Mouse (Mus musculus) neural tube, embryonic 10.5 days (tissue): ENCODE results near the gene Cdh8.

Experiments
- DNase-seq: peaks from one replicate; pipeline ENCODE4 v3.0.0-alpha.2; 2017; ENCODE audit warnings: low spot score; ENCODE audit errors: extremely low spot score

Gene Cdh8

DNA sequence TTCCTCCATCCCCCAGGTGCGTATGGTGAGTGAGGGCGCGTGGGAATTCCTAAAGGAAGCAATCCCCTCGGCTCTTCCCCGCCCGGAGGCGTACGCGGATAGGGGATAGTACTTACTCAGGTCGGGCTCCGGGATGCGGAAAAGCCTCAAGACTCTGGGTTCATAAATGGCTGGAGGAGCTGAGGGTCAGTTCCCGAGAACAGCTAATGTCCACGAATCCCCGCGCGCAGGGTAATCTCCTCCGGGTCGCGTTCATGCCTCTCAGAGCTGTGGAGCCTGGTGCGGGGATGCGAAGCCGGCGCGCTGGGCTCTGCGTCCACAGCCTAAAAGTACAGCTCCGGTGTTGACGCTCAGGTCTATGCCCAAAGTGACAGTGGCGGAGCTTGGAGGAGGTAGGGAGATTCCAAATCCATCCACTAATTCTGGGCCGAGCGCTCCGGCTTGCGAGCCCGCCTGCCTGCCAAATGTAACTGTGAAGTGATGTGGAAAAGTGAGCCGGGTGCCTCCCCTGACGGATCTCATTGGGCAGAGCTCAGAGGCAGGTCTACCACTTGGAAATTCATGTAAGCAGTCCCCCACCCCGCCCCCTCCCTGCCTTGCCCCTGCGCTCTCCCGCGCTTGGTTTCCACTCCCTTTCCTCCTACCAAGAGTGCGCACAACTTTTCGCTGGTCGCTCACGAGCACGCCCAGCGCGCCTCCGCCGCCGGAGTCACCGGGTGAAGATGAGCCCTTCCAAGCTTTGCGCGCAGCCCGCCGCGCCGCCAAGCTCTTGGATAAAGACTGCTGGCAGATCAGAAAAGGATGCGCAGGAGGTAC, at the start of gene Cdh8:
Gene Cdh8, minus strand, starts transcription at position 506 of the 816 bp plus-strand sequence.
- peak; percentile 67 for DNase-seq

DNA sequence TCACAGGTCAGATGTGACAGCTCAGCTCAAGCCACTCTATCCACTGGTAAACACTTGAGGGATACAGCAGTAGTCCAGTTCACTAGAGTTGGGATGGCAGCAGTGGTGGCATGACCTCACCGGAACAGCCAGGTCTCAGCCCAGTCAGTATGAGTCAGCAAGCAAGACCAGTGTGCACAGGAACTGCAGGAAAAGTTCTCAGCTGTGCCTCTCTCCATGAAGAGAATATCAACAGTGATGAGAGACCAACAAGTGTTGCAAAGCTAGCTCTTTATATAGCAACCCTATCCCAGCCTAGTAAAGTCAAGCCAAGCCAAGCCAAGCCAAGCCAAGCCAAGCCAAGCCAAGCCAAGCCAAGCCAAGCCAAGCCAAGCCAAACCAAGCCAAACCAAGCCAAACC, 30.2 kb upstream of the Cdh8 start:
- no peak for DNase-seq

DNA sequence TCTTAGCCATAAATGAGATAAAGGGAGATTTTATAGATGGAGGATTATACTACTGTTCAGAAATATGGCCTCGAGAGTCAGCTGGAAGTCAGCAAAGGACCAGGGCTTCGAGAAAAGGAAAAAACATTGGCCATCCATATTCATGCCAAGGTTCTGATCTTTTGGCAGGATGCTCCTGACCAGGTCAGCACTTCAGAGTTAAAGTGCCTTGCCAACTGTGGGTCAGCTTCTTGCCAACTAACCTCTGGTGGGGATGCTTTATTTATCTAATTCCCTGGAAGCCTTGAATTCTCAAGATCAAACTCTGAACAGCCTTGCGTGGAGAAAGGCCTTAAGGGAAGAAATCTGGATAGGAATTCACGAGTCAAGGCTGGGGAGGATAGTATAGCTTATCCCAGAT, 9.6 kb upstream of the Cdh8 start:
- DNase-seq = no peak

DNA sequence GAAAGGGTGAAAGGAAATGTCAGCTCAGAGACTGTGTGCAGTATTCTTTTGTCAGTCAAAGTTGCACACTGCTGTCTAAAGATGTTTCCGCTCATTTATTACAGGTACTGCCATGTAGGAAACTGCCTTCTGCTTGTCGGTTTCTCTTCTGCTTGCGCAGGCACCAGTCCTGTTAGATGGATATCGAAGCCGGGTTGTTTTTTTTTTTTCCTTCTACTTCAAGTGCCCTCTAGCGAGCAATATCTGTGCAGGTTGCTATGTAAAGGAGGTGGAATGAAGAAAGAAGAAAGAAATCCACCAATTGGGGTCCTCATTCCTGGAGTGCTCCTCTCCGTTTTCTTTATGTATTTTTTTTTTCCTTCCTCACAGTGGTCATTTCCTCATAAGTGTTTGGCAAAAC, 5.2 kb upstream of the Cdh8 start:
- DNase-seq = no peak

DNA sequence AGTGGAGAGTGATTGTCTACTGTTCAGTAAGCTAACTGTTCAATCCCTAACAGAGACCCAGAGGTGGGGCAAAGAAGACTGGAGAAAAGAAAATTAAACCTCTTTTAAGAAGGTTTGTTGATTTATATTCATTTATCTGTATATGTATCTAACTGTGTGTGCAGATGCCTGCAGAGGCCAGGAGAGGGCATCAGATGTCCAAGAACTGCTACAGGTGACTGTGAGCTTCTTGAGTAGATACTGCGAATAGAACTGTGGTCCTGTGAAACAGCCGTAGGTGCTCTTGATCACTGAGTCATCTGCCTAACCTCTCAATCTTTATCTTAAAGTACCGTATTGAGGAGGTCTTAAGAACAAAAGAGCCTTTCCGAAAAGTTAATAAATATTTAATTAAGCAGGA, 3.5 kb upstream of the Cdh8 start:
- DNase-seq = no peak

DNA sequence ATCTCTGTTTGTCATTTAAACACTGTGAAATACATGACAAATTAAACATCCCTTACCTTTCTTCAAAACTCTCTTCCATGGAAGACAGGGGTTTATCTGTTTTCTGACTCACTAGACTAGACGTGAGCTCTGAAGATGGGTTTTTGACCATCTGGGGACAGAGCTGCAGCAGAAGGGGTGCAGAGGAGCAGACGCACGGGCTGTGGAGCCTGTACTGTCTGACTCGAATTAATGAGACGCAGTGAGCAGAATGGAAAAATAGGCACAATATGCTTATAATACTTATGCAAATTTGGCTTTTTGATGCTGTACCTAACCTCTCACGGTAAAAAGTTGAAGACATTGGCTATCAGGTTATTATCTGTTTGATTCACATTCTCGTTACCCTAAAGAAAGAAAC, 1.2 kb upstream of the Cdh8 start:
- no peak for DNase-seq

DNA sequence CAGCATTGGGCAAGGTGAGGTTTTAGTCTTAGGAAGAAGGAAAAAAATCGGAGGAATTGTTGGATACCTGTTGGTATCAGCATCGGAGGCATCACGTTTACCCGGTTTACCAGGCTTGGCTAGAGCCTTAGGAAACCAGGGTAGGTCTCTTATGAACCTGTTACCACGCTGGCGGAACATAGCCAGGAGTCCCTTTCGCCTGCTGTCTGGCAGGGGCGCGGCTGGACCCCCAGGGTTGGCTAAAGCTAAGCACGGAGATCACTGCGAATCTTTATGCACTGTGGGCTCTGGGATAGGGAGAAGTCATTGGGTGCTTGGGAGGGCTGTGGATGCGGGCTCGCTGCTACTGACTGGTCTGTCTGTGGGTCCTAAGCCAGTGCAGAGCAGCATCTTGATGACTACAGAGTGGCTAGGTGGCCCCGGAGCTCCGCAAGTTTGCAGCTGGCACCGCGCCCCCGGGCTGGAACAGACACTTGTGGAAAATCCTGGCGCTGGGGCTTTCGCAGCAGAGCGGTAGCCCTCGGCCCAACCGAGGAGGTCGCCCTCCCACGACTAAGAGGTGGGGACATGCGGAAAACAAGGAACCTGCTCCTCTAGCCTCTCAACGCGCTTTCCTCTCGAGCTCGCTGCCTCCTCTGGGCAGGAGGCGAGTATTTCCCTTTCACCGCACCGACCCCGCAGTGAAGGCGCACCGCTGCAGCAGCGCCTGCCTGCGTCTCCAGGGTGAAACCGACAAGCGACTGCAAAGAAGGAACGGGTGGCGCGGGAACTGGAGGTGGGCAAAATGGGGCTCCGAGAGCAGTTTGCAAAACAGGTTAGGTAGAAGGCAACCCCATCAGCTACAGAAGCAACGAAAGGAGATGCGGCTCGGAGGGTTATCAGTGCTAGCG, 950 bp downstream of the Cdh8 start:
- peak; percentile 49 for DNase-seq

DNA sequence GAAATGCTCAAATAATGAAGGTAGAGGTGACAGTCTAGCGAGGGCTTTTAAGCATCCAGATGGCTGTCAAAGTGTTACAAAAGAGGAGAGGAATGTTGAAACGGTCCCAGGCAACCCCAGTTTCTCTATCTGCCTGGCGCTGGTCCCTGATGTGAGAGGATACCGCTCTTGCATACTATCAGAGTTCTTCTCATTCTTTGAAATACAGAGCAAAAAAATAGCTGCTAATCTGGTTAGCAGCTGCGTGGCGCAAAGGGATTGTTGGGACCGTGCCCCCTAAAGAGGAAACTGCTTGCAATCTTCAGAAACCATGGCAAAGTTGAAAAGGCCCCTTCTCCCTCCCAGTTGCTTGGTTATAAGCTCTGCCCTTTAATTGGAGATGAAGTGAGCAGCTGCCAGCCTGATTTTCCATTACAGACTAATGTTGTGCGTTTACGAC, 1.8 kb downstream of the Cdh8 start:
- DNase-seq = no peak

DNA sequence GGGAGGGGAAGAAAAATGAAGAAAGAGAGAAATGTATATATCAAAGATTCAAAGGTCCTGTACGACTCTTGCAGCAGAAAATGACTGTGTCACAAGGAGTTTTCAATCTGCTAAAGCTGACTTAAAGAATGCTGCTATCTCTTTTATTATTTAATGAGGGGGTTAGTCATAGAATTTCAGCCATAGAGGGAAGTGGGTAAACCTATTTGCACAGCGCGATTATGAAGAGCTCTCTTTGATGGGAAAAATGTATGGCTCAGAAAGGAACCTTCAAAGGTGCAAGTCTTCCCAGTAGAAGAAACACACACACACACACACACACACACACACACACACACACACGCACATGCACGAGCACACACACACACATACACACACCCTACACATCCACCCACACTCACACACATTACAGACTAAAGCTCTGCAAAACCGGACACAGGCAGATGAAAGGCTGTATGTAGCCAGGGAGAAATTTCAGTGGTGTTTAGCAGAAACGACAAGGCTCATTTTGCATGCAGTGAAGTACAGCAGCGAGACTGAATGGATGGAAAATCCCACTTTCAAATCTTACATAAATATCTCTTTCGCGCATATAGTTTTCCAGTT, 2.3 kb downstream of the Cdh8 start:
- no peak for DNase-seq

DNA sequence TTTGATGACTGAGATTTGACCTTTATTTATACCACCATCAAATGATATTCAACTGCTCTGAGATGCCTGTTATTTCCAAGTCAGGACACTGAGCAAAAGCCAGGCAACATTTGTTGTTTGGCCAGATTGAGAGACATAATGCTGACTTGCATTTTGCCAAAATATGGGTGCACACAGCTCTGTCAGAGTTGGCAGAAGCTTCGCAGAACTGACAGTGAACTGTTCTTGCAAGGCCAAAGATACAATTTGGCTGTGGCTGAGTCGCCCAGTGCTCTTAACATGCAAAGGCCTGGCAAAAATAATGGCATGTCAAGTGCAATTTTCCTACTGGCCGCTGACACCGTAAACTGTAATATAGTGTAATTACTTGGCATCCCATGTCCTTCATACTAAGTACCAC, 22.4 kb downstream of the Cdh8 start:
- no peak for DNase-seq

DNA sequence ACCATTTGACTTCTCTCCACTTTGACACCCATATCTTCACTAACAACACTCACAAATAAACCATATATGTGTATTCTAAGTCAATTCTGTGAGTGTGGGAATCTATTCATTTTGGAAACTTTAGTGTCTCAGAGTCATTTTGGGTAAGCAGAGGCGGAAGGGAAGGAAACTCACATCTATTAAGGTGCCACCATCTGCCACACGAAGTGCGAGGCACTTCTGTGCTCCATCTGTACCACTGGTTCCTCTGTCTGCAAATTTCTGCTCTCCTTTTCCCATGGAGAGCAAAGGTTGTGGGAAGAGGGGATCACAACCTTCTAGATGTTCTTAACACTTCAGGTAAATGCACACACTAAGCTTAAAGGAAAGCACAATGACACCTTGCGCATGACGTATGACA, 46.2 kb downstream of the Cdh8 start:
- no peak for DNase-seq

DNA sequence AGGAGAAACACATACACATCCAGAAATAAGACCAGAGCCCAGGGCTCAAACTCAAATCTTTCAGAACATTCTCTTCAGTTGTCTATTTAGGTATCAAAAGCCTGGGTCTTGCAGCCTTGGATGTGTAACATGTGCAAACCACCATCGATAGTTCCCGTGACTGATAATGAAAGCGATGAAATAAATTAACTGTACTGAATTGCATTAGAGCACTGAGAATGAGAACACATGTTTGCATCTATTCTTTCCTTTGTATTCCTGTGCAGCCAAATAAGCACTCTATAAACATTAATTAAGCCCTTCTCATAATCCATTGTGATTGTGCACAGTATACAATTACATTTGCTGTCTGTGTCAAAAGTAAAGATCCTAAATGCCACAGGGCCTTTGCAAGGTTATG, 47.1 kb downstream of the Cdh8 start:
- no peak for DNase-seq

DNA sequence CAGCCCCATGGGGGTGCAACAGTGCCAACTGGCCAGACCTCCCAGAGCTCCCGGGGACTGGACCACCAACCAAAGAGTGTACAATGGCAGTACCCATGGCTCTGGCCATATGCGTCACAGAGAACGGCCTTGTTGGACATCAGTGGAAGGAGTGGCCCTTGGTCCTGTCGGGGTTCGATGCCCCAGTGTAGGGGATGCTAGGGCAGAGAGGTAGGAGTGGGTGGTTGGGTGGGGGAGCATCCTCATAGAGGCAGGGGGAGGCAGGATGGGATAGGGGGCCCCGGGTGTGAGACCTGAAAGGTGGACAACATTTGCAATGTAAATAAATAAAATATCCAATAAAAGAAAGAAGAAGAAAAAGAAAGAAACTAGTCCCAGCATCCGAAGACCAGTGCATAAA, 47.8 kb downstream of the Cdh8 start:
- DNase-seq = no peak

DNA sequence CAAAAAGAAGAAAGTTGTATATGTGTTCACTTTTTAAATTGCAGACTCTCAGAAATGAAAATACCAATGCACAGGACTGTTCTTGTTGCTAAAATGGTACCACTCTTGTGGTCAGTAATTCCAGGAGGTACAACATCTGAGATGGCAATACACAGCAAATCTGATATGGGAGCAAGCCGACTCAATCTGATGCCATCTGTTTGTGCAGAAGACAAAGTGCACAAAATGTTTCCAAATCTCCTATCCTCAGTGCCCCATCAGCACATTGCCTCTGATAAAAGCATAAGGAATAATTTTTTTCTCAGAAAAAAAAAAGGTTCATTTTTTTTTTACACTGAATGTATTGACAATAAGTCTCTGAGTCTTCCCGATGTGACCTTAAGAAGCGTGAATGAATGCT, 62.3 kb downstream of the Cdh8 start:
- no peak for DNase-seq

DNA sequence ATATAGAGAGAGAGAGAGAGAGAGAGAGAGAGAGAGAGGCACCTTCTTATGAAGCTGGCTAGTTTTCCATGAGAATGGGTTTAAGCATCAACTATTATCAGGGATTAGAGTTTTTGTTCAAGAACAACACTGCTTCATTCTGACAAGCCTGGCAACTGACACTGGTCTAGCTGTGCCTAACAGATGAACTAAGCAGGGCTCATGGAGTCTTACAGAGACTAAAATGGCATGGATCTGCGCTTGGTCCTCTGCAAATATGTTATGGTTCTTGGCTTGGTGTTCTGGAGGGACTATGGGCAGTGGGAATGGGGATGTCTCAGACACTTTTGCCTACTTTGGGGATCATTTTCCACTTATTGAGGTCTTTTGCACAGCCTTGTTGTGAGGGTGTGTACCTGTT, 63.0 kb downstream of the Cdh8 start:
- DNase-seq = no peak

DNA sequence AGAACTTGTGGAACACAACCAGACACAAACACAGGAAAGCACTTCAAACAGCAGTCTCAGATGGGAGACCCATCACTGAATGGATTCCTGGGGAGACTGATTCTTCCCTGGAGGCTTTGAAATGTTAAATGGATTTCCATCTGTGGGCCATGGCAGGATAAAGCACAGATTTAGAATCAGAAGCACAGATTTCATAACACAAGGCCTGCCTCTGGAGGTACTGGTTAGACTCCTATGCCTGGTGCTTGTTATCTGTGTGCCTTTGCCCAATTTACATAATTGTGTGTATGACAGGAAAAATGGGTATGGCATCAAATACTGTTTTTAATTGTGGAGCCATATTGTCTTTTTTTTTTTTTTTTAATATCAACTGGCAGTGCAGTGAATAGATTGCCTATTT, 66.8 kb downstream of the Cdh8 start:
- no peak for DNase-seq

DNA sequence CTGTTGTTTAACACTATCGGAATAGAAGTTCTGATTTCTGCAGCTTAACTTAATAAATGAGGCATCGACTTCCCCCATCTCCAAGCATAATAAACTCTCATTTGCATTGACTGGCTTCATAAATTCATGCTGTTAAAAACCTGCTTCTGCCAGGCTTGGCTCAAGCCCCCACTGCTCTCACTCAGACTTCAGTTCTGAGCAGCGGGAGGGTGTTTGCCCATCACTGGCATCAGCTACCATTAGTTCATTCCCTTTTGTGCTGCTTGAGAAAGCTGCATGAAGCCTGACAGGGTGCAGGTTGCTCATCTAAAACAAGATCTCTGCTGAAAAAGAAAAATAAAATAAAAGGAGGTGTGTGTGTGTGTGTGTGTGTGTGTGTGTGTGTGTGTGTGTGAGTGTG, 67.7 kb downstream of the Cdh8 start:
- DNase-seq = no peak

DNA sequence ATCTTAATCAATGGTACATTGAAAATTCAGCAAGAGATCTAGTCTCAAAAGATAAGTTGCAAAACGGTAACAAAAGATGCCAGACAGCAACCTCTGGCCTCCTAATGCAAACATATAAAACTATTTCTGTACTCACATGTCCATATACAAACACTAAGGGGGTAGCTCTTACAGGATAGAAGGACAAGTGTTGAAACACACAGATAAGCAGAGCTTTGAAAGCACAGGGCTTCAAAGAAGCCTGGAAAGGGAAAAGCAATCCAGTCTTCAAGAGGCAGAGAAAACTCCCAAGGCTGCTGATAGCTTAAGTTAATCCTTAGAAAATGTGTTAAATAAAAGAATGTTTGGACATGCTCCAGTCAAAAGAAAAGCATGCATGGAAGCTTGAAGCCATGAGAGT, 77.0 kb downstream of the Cdh8 start:
- no peak for DNase-seq

DNA sequence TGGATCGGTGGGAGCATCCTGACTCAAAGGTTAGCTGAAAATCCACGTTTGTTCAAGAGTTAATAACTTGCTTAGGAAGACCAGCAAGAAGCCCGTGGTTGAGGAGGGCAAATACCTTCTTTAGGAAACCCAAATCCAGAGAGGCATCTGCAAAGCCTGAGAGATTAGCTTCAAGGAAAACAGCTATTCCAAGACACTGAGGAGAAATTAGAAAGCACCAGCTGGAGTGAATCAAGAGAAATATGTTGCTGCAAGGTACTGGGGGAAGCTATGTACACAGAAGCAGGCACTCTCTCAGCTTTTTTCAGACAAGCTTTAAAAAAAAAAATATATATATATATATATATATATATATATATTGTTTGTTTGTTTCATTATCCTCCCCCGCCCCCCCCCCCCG, 88.7 kb downstream of the Cdh8 start:
- no peak for DNase-seq

DNA sequence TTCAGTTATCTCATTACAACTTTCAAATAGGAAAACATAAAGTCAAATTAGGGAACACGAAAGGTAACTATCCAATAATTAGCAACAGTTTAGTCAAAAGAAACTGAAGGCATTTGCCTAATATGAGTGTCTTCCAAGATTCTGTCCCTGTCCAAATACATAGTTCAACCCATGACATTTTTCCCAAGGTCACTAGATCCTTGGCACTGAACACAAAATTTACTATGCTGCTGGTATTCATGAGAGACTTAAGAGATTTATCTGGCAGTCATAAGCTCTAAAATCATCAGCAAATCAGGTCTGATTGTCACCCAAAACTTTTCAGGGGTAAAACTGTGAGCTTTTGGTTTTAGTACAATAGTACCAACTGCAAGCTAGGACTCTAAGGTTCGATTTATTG, 101.7 kb downstream of the Cdh8 start:
- no peak for DNase-seq

DNA sequence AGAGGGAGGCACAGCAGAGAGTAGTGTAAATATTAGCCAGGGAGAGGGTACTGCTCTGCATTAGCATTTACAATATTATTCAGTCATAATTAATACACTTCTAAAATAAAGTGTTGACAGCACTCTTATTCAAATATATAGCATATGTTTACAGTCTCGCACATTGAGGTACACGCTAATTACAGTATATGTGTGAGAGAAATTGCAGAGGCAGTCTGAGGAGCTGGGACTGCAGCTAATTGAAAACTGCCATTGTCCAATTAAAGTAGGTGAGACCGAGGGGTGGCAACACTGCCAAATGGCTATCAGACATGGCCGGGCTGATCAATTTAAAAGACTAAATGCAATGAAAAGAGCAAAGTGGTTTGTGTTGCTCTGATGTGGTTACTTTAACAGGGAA, 112.1 kb downstream of the Cdh8 start:
- no peak for DNase-seq

DNA sequence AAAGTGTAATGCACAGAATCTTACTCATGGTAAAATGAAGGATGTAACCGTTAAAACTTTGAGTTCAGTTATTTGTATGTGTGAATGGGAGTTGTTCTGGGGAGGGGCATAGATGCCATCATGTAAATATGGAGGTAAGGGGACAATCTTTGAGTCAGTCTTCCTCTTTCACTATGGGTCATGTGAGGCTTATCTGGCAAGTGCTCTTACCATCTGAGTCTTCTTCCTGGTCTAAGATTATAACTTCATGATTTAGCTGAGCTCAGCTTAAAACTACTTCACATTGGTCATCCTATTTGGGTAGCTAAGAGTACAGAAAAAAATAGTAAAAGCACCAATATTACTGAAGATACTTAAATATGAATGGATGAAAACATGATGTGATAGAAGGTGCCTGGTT, 126.1 kb downstream of the Cdh8 start:
- DNase-seq = no peak
